Mouse (Mus musculus) limb, embryonic 10.5 days (tissue): Measurements from ENCODE around the gene Tulp3. TPM values are rescaled to one million over a fixed set of nuclear protein-coding genes. Genes with fewer than 3 reads are reported as not detected.

ENCODE experiments used
- DNase-seq: peaks from one replicate; pipeline ENCODE4 v3.0.0-alpha.2; 2017; ENCODE audit warnings: low spot score
- H3K27ac ChIP-seq: fragments of 300-500 bp; sonication (generic); 2 replicates; pipeline ENCODE4 v1.5.1; 2016; ENCODE audit warnings: mild to moderate bottlenecking
- H3K27me3 ChIP-seq: fragments of 300-500 bp; sonication (generic); 2 replicates; pipeline ENCODE4 v1.6.1; 2016; ENCODE audit warnings: low read depth, mild to moderate bottlenecking; ENCODE audit not compliant: poor library complexity, severe bottlenecking
- H3K36me3 ChIP-seq: fragments of 300-500 bp; sonication (generic); 2 replicates; pipeline ENCODE4 v1.6.1; 2016; ENCODE audit warnings: mild to moderate bottlenecking, moderate library complexity
- H3K4me1 ChIP-seq: fragments of 300-500 bp; sonication (generic); 2 replicates; pipeline ENCODE4 v1.6.1; 2016
- H3K4me3 ChIP-seq: fragments of 300-500 bp; sonication (generic); 2 replicates; pipeline ENCODE4 v1.5.1; 2016; ENCODE audit warnings: mild to moderate bottlenecking, moderate library complexity
- H3K9me3 ChIP-seq: fragments of 300-500 bp; sonication (generic); replicated peaks from 2 replicates; pipeline ENCODE4 v1.6.1; 2016; ENCODE audit warnings: mild to moderate bottlenecking
- WGBS: fragments of 180-500 bp; shearing (Covaris S2); methylation state at CpG from one replicate; pipeline ENCODE4 v1.1.7; 2016; 5-methylcytosine and 5-hydroxymethylcytosine counted together
- polyA plus RNA-seq: library from polyadenylated mRNA; unstranded; fragments of >200 nt; fragmentation: Nextera tagmentation; extraction: Ambion mirVana; gene quantifications from 2 replicates; pipeline ENCODE4 v1.2.1, GENCODE M21; 2016

The Tulp3 gene
- polyA plus RNA-seq, 1 experiment from 2014 or later: 23.2 TPM

- DNase-seq: no peak
- Histone ChIP-seq H3K27me3 (peaks cover 70% of the 10 kb centered on the region), H3K27ac (no peak overlapping the region), H3K4me1 (peaks cover 43% of the 10 kb centered on the region), H3K4me3 (peak overlapping the region; percentile 76; the same call in 1 of the 2 replicates), H3K36me3 (no peaks in the 10 kb centered on the region), H3K9me3 (no peaks in the 10 kb centered on the region)
- 45% methylated on average over 11 of the region's 11 CpGs for WGBS
These were observed 54.2 kb downstream of the Tulp3 start for GRCm38 (mm10) chr6:128301458-128301857.

- Histone ChIP-seq H3K36me3 (no peaks in the 10 kb centered on the region), H3K27me3 (peaks cover 75% of the 10 kb centered on the region), H3K4me3 (peak within 1 kb of the TSS; percentile 76), H3K4me1 (peaks cover 49% of the 10 kb centered on the region), H3K9me3 (no peaks in the 10 kb centered on the region), H3K27ac (peak within 1 kb of the TSS; percentile 79)
- under 1% methylated on average over 79 of the region's 81 CpGs for WGBS
- peak; percentile 76 for DNase-seq
These were observed 55.3 kb downstream of the Tulp3 start, which contains the start of gene Tead4 for GRCm38 (mm10) chr6:128300134-128301001. Gene Tead4, minus strand, starts transcription at chr6:128300823.

- Histone ChIP-seq H3K27me3 (peaks cover 69% of the 10 kb centered on the region), H3K9me3 (no peaks in the 10 kb centered on the region), H3K36me3 (no peaks in the 10 kb centered on the region), H3K4me1 (peaks cover 45% of the 10 kb centered on the region), H3K4me3 (peak overlapping the region; percentile 76), H3K27ac (peak overlapping the region; percentile 79)
- peak; percentile 56 for DNase-seq
- WGBS: under 1% methylated on average over 25 of the region's 25 CpGs
These were observed 56.1 kb downstream of the Tulp3 start for GRCm38 (mm10) chr6:128299292-128300133.

- Histone ChIP-seq H3K27ac (no peak overlapping the region), H3K9me3 (no peaks in the 10 kb centered on the region), H3K4me1 (peaks cover 45% of the 10 kb centered on the region), H3K27me3 (peaks cover 66% of the 10 kb centered on the region), H3K4me3 (no peak overlapping the region), H3K36me3 (no peaks in the 10 kb centered on the region)
- no peak for DNase-seq
- WGBS: 47% methylated on average over 7 of the region's 7 CpGs
These were observed 57.4 kb downstream of the Tulp3 start for GRCm38 (mm10) chr6:128298246-128298645.

- DNase-seq: peak; percentile 55
- H3K9me3 ChIP-seq: no peaks in the 10 kb centered on the region
- no peaks in the 10 kb centered on the region for H3K36me3 ChIP-seq
- H3K4me1 ChIP-seq: peaks cover 45% of the 10 kb centered on the region
- H3K27ac ChIP-seq: peak overlapping the region; percentile 76
- no peak overlapping the region for H3K4me3 ChIP-seq
- peaks cover 59% of the 10 kb centered on the region for H3K27me3 ChIP-seq
- 25% methylated on average over 11 of the region's 11 CpGs for WGBS
These were observed 58.8 kb downstream of the Tulp3 start for GRCm38 (mm10) chr6:128296750-128297393.

- H3K27me3 ChIP-seq: peaks cover 51% of the 10 kb centered on the region
These were observed 59.5 kb downstream of the Tulp3 start for GRCm38 (mm10) chr6:128295876-128296749.

GRCm38 (mm10) chr6:128291284-128291683, 64.4 kb downstream of the Tulp3 start:
- H3K27ac ChIP-seq: no peak overlapping the region
- peaks cover 11% of the 10 kb centered on the region; the same call in 1 of the 2 replicates for H3K27me3 ChIP-seq
- H3K4me1 ChIP-seq: peaks cover 13% of the 10 kb centered on the region
- H3K9me3 ChIP-seq: no peaks in the 10 kb centered on the region
- DNase-seq: no peak
- no peaks in the 10 kb centered on the region for H3K36me3 ChIP-seq
- WGBS: 85% methylated on average over 5 of the region's 5 CpGs
- H3K4me3 ChIP-seq: no peak overlapping the region

More at GRCm38 (mm10) chr6:128295876-128296749, 59.5 kb downstream of the Tulp3 start:
- peaks cover 45% of the 10 kb centered on the region for H3K4me1 ChIP-seq
- H3K9me3 ChIP-seq: no peaks in the 10 kb centered on the region
- H3K27ac ChIP-seq: peak overlapping the region; percentile 76
- no peak for DNase-seq
- no peaks in the 10 kb centered on the region for H3K36me3 ChIP-seq
- 37% methylated on average over 6 of the region's 6 CpGs for WGBS
- H3K4me3 ChIP-seq: no peak overlapping the region

GRCm38 (mm10) chr6:128288681-128289080, 67.0 kb downstream of the Tulp3 start:
- no peaks in the 10 kb centered on the region for H3K9me3 ChIP-seq
- H3K27ac ChIP-seq: no peak overlapping the region
- DNase-seq: no peak
- WGBS: 89% methylated on average over 6 of the region's 6 CpGs
- H3K36me3 ChIP-seq: no peaks in the 10 kb centered on the region
- H3K27me3 ChIP-seq: peaks cover 6% of the 10 kb centered on the region; the same call in 1 of the 2 replicates
- H3K4me3 ChIP-seq: no peak overlapping the region
- H3K4me1 ChIP-seq: peaks cover 17% of the 10 kb centered on the region

GRCm38 (mm10) chr6:128285792-128286430, 69.7 kb downstream of the Tulp3 start:
- DNase-seq: peak; percentile 73
- Histone ChIP-seq H3K9me3 (no peaks in the 10 kb centered on the region), H3K4me1 (peaks cover 17% of the 10 kb centered on the region), H3K27ac (peak overlapping the region; percentile 64), H3K36me3 (no peaks in the 10 kb centered on the region), H3K4me3 (peak overlapping the region; percentile 43), H3K27me3 (peaks cover 6% of the 10 kb centered on the region; the same call in 1 of the 2 replicates)
- 8% methylated on average over 16 of the region's 16 CpGs for WGBS

- Histone ChIP-seq H3K4me3 (no peak overlapping the region), H3K36me3 (no peaks in the 10 kb centered on the region), H3K27ac (no peak overlapping the region), H3K4me1 (peaks cover 38% of the 10 kb centered on the region), H3K9me3 (no peaks in the 10 kb centered on the region), H3K27me3 (no peaks in the 10 kb centered on the region)
- WGBS: 63% methylated on average over 3 of the region's 3 CpGs
- no peak for DNase-seq
These were observed 73.5 kb downstream of the Tulp3 start for GRCm38 (mm10) chr6:128282126-128282525.

GRCm38 (mm10) chr6:128280472-128281145, 75.0 kb downstream of the Tulp3 start:
- Histone ChIP-seq H3K36me3 (no peaks in the 10 kb centered on the region), H3K4me1 (peaks cover 27% of the 10 kb centered on the region), H3K27me3 (no peaks in the 10 kb centered on the region), H3K4me3 (no peak overlapping the region), H3K27ac (no peak overlapping the region; the same call in 1 of the 2 replicates), H3K9me3 (no peaks in the 10 kb centered on the region)
- no peak for DNase-seq
- WGBS: 54% methylated on average over 14 of the region's 14 CpGs
